Mouse (Mus musculus) large intestine, adult 2 months (tissue): Measurements from ENCODE around the gene Dact3. TPM values are rescaled to one million over a fixed set of nuclear protein-coding genes. Genes with fewer than 3 reads are reported as not detected.

ENCODE experiments used
- DNase-seq: peaks from one replicate; pipeline ENCODE4 v3.0.0-alpha.2; 2012; ENCODE audit warnings: low read depth, low spot score
- WGBS: fragments of 180-500 bp; shearing (Covaris S2); methylation state at CpG from one replicate; pipeline ENCODE4 v1.1.7; 2018; 5-methylcytosine and 5-hydroxymethylcytosine counted together
- polyA plus RNA-seq: library from polyadenylated mRNA; depleted of rRNA; stranded (reverse); fragments of >200 nt; gene quantifications from 2 replicates; pipeline ENCODE4 v1.2.3, GENCODE M21; 2012

Dact3 gene
- polyA plus RNA-seq, 1 experiment, result 10.9 TPM

DNA sequence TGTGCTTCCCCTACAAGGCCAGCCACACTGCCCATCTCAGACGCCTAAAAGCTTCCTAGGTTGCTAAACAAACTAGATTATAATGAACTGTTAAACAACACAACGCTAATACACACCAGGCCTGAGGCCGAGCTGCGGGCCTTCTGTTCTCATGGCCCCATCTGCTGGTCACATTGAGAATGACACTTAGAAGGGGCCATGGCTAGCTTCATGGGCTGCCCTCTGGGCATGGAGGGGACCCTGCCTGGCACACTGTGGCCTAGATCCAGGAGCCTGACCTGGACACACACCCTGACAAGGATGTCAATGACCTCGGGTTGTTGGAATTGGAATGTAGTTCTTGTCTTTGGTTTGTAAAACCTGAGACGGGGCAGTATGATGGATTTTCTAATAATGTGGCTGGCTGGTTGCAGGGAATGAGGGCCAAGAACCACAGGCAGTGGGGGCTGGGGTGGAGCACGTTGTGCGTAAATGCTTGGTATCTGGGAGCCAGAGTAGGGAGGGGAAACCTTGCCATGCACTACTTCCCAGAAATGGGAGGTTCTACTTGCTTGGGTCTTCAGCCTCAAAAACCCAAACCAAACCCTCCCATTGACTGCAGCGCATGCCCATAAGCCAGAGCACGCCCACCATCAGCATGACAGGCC is 38.8 kb downstream of the Dact3 start:
- DNase-seq, result no peak
- 28% methylated on average over 10 of the region's 10 CpGs for WGBS

DNA sequence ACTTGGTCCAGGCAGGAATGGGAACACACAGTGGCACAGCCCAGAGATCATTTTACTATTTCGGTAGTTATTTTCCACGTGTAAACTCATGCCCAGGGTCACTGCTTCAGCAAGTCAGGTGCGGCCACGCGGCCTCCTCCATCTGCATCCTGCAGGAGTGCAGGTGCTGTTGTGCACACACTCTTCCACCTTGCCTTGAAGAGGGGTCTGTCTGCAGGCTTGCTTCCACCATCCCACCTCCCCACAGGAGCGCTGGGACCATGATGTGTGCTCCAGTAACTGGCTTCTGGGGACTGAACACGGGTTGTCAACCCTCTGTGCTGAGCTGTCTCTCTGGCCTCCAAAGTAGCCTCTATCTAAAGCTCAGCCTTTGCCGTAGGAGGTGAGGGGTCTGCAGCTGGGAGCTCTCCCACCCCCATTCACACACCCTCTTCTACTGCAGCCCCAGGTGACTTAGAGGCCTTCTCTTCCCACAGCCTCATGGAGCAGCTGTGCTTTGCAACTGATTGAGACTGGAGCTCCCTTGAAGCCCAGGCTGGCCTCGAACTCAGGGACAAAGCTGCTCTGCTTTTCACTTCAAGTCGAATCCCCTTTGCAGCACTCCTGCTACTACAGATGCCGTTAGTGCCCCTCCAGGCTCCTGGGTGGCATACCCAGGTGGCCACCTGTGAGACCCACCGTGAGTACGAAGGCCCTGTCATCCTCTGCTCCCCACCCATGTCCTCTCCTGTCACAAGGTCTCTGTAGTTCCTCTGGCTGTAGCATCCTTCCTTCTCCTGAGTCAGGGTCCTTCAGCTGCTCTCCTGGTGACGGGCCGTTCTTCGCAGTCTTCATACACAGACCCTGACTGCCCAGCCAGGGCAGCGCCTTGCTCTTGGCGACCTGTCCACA is 39.6 kb downstream of the Dact3 start:
- 81% methylated on average over 18 of the region's 18 CpGs for WGBS
- DNase-seq, result no peak

DNA sequence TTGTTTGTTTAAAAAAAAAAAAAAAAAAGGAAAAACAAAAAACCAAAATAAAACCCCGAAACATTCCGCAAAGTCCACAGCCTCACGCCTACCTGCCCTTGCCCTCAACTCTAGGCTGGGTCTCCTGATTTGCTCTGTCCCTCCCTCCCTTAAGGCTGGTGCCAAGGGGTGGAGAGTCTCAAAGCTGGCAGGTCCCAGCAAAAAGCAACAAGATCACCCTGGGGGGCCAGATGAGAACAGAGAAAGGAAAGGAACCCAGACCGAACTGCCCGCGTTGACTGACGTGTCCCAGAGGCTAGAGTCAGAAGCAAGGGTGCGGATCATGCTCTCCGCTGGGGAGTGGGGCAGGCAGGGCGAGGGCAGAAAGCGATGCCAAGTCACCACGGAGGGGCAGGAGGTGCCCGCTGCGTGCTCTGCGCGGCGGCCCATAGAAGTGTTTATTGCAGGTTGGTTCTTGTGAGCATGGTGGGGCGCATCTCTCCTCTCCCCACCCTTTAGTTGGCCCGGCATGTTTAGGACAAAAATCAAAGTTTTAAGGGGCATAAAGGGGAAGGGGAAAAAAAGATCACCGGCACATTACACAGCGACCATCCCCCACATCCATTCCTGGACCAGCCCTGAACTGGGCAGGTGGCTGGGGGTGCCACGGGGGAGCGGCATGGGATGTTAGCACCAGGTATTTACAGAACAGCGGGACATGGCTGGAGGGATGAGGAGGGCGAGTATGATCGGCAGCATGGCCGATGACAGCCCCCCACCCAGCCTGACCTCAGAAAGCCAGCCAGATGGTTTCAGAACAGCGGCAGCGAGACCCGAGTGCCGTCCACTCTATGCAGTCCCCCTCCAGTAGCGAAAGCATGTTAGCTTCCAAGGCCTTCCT is 40.6 kb downstream of the Dact3 start:
- 91% methylated on average over 32 of the region's 32 CpGs for WGBS
- DNase-seq, result no peak

DNA sequence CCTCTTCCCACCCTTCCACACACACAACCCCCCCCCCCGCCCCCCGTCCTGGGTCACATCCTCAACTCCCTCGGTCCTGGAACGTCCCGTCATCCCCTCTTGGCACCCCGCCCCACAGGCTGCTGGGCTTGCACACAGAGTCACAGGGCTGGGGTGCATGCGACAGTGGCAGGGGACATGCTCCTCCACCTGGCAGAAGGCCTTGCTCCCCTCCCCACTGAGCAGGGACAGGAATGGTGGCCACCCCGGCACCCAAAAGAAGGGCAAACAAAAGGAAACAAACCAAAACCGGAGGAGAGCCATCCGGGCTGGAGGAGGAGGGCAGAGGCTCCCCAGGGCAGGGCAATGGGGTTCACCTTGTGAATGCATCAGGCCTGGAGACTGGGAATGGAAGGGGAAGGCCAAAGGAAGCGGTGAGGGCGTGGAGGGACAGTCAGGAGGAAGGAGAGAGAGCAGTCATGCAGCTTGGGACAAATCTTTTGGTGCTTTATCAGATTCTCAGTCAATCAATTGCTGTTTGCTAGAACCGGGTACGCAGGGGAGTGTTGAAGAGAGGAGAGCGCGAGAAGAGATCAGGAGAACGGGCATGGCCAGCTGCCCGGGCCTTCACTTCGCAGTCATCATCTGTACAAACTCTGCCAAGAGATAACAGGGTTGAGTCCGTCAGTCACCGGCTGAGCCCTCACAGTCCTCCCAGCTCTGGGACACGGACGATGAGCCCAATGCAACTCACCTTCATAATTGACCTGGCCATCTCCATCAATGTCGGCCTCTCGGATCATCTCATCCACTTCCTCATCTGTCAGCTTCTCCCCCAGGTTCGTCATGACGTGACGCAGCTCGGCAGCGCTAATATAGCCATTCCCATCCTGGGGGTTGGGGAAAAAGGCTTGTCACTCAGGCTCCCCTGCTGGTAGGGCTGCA is 41.5 kb downstream of the Dact3 start:
- no peak for DNase-seq
- 80% methylated on average over 30 of the region's 30 CpGs for WGBS

DNA sequence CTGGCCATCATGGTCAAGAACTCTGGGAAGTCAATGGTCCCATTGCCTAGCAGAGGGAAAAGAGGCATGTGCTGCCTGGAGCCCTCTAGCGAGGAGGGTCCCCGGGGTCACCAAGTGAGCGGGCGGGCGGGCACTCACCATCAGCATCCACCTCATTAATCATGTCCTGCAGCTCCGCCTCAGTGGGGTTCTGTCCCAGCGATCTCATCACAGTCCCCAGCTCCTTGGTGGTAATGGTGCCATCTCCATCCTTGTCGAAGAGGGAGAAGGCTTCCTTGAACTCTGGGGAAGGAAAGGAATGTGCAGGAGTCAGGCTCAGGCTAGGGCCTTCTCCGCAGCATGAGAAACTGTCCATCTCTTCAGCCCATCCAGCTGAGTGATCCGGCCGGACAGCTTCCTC is 42.3 kb downstream of the Dact3 start:
- 86% methylated on average over 11 of the region's 11 CpGs for WGBS

DNA sequence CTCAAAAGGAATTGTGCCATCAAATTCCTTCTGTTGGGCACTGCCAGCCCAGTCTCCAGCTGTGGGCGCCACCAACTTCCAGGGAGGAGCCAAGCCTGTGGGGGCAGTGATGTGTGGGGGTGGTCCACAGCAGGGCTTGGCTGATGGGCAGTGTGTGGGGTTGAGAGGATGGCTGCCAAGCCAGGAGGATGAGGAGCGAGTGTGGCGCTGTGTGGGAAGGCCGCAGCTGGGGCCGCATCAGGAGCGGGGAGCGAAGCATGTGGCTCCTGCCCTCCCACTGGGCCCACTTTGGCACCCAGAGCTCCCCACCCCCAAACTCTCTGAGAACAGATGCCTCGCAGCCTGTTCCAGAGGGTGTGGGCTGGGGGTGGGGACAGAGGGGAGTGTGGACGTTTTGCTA is 42.9 kb downstream of the Dact3 start:
- WGBS, result 84% methylated on average over 9 of the region's 9 CpGs
- no peak for DNase-seq

More for the DNA sequence above, 42.3 kb downstream of the Dact3 start:
- DNase-seq, result no peak

DNA sequence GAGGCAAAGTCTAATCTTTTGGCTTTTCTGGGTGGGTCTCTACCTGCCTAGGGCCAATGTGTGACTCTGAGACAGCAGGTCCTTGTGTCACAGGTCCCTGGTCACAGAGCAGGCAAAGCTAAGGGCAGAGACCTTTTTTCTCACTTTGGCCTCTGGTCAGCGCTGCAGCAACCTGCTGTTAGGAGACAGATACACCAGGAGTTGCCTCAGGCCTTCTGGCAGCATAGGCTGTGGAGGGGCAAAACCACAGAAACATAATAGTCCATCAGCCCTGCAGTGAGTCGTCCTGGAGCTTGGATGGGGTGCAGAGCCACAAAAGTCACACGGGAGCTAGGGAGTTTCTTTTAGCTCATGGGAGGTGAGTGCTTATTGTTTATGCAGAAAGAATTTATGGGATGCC is 43.6 kb downstream of the Dact3 start:
- WGBS, result 86% methylated on average over 3 of the region's 3 CpGs
- DNase-seq, result no peak

DNA sequence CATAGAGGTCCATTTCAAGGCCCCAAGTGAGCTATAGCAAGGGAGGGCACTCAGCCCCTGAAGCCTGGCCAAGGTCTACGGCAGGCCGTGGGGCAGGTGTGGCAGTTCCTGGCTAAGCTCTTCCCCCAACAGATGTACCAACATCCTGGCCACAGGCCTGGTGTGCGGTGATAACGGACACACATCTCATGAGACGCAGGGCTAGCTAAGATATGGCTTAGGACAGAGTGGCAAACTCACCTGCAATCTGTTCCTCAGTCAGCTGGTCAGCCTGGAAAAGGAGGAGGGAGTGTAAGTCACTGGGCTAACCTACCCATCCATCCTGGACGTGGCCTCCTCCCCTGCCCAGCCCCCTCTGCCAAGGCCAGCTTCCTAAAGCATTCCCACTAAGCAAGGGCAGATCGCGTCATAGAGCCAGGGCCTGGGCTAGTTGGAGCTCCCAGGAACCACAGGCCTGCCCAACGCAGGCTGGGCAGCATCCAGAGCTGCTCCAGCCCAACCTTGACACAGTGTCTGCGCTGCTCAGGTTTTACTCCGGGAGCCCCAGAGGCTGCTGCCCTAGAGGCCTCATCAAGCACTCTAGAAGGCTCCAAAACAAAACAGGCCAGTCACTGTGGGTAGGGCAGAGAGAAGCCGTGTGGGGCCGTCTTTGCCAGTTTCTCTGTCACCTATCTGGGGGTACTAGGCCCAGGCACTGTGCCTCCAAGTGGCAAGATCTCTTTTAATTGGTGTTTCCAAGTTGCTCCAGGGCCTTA is 44.5 kb downstream of the Dact3 start:
- no peak for DNase-seq
- WGBS, result 54% methylated on average over 13 of the region's 13 CpGs

DNA sequence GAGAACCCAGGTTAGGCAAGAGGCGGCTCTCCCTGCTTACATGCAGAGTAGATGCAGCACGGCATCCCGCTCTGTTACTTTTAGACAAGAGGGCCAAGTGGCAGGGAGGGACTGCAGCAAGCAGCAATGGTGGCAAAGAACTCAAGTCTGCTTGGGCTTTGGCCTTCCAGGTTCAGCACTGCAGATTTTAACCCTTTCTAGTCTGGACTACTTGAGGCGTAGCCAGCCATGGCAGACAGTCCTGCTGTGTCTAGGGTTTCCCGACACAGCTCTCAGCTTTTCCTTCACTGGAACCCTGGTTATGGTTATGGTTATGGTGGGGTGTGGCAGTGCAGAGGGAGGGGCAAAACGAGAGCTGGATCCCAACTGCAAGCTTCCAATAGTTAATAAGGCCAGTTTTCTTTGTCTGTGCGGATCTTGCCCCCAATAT is 45.0 kb downstream of the Dact3 start:
- WGBS, result 50% methylated on average over 7 of the region's 7 CpGs
- no peak for DNase-seq

DNA sequence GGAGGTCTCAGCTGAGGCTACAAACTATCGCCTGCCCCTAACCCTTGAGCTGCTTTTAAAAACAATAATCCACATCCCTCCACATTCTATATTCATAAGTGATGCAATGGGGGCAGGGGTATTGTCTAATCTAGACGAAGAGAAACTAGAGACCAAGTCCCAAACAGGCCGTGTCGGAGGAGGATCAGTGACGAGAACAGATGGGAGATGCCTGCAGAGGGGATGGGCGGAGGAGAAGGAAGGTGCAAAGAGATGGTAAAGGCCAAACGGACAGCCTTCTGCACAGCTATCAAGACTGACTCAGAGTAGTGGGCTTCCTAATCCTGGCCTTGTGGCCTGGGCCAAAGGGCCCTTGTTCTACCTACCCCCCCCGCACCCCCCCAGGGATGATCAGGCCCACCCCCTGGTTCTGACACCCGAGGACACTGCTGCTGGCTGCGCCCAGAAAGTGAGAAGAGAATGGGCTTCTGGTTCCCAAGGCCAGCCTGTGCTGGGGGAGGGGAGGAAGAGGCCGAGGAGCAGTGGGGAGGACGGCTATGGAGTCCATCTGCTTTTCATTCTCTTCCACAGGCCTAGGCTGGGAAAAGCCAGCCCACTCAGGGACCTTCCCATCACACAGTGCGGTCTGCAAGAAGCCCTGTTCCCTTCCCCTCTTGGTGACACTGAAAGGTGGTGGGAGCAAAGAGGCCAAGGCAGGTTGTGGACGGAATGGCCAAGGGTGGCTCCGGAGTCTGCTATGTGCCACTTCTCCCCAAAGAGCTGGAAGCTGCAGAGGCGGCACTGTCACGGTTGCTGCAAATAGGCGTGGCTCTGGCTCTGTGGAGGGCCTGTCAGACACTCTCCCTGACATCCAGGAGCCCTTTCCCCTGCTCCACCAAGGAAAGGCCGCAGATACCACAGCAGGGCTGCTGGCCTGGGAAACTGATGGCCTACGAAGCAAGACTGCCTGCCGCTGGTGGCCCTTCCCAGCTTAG is 46.0 kb downstream of the Dact3 start:
- WGBS, result 30% methylated on average over 21 of the region's 21 CpGs
- DNase-seq, result no peak

DNA sequence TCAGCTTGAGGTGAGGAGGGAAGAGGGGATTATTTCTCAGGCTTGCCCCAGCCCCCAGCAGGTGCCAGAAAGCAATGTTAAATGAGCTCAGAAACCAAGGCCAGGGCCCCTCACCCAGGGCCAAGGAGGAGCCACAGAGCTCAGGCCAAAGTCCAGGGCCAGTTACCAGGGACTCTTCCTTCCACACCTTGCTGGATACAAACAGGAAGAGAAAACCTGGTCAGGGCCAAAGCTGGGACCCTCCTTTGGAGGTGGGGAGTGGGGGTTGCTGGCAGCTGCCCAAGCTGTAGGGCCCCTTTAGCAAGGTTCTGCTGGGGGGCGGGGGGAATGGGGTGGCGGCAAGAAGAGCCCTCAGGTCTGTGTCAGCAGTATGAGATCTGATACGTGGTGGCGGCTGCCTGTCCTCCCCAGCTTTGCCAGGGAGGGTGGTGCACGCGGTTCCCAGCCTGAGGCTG is 46.8 kb downstream of the Dact3 start:
- WGBS, result 12% methylated on average over 6 of the region's 6 CpGs
- no peak for DNase-seq

DNA sequence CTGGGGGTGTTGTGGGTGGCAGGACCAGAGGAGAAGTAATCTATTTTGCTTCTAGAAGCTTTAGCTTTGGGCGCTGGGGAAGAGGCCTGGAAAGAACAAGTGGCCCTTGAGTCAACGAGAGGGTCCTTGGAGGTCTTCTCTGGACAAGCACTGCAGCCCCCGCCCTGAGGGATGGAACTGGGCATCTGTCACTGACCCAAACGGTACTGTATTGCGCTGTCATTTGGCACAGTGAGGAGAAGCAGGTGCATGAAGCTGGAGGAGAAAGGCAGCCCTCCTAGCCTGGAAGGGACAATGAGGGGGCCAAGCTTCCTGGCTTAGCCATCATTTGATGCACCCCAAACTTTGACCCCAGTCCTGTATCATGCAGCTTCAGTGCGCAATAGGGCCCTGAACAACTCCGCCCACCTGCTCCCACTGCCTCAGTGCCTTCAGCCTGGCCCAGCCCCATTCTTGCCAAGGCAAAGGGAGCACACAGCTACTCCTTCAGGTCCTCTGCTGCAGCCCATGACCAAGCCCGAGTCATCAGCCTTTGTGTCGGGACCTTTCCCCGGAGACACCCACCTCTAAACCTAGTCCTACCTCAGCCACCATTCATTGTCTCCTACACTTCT is 47.4 kb downstream of the Dact3 start:
- no peak for DNase-seq

DNA sequence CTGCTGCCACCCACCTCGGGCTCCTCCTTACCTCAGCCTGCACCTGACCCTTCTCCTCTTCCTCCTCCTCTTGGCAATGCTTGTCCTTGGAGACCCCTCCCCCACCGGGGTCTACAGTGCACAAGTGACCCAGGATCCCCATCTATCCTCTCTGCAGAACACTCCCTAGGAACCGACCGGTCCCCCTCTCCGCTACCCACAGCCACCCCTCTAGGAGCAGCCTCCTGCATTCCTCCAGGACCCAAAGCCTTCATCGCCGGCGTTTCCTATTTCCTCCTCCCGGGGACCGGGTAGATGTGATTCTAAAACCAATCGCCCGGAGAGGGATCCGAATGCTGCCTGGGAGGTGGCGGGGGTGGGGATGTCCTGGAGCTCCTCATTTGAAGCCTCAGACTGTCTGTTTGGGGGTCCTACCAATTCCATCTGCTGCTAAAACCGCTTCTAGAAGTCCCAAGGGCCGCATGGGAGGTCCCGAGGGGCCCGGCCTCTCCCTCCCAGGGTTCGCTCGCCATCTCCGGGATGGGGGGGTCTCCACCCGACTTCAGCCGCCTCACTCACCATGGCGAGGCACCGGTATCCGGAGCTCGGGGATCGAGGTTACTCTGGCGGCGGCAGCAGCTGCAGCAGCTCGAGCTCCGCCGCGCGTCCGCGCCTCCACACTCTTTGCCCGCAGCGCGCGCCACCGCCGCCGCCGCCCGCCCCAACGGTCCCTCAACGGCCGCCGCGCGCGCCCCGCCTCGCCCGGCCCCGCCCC is 48.3 kb downstream of the Dact3 start:
- DNase-seq, result no peak

More for the DNA sequence above, 47.4 kb downstream of the Dact3 start:
- 13% methylated on average over 10 of the region's 10 CpGs for WGBS

DNA sequence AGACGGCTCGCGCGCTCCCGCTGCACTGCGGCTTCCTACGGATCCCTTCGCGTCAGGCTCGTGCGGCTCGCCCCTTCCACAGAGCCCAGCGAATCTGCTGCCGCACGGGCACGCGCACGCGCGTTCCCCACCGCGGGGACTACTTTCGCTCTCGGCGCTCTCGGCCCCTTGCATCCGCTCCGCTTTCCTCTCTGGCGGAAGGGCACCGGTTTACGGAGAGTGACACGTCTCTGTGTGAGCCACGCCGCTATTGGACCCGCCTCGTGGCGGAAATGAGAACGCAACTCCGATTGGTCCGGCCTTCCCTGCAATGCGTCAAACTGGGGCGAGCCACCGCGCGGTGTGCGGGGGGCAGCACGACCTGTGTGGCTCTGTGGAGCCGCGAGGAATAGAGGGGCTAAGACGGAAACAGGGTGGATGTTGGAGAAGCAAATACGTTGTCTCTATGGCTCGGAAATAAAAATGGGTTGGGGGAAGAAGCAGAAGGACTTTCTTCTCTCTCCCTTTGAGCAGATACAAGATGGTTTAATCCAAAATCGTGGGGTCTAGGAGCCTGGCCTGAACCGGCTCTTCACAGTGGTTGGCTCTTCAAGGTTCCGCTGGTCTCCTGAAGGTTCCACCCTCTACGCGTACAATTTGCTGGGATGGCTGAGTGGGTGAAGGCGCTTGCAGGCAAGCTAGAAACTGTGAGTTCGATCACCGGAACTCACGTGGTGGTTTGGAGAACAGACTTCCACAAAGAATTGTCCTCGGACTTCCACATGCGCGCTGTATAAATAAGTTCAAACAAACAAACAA is 49.1 kb downstream of the Dact3 start, which contains the start of gene Calm3:
Gene Calm3 (minus strand): TSS at position 78 of the 798 bp plus-strand sequence.
- WGBS, result 1% methylated on average over 64 of the region's 64 CpGs
- DNase-seq, result peak; percentile 92

More for the DNA sequence above, 48.3 kb downstream of the Dact3 start:
- under 1% methylated on average over 57 of the region's 57 CpGs for WGBS

DNA sequence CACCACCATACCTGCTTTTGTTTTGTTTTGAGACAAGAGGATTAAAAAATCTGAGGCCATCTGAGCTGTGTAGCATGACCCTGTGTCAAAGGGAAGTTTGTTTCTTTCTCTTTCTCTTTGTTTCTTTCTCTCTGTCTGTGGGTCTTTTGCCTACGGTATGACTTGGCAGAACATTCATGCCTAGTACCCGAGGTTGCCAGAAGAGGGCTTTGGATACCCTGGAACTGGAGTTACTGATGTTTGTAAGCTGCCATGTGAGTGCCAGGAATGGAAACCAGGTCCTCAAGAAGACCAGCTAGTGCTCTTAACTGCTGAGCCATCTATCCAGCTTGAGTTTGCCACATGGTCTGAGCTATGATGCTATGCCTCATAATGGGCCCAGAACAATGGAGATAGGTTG is 53.2 kb downstream of the Dact3 start:
- DNase-seq, result no peak
- 30% methylated on average over 2 of the region's 2 CpGs for WGBS
